Mouse (Mus musculus): Measurements from ENCODE around the gene Cd79a. TPM values are rescaled to one million over a fixed set of nuclear protein-coding genes. Genes with fewer than 3 reads are reported as not detected.

Cd79a gene
- total RNA-seq (2022), result under 1 TPM in 2 of 4 experiments, not detected in 2; 0.17 to 0.19 TPM

- DNase-seq (ENCODE audit: low spot score in 2 of 2), result no peak
Observed at GRCm38 (mm10) chr7:24897224-24897623, at the start of gene Cd79a. TSS of gene Cd79a (plus strand) at chr7:24897381.

GRCm38 (mm10) chr7:24850162-24850561, 47.0 kb upstream of the Cd79a start:
- DNase-seq (ENCODE audit: low spot score in 2 of 2), result no peak

GRCm38 (mm10) chr7:24850899-24851303, 46.3 kb upstream of the Cd79a start:
- DNase-seq (ENCODE audit: low spot score in 2 of 2), result no peak

GRCm38 (mm10) chr7:24851596-24852325, 45.4 kb upstream of the Cd79a start:
- no peak for DNase-seq (ENCODE audit: low spot score in 2 of 2)

- no peak for DNase-seq (ENCODE audit: low spot score in 2 of 2)
Observed at GRCm38 (mm10) chr7:24852557-24853232, 44.5 kb upstream of the Cd79a start.

- DNase-seq (ENCODE audit: low spot score in 2 of 2), result no peak
Observed at GRCm38 (mm10) chr7:24853233-24853563, 44.0 kb upstream of the Cd79a start.

GRCm38 (mm10) chr7:24853695-24854094, 43.5 kb upstream of the Cd79a start:
- no peak for DNase-seq (ENCODE audit: low spot score in 2 of 2)

GRCm38 (mm10) chr7:24856460-24857120, 40.6 kb upstream of the Cd79a start:
- no peak for DNase-seq (ENCODE audit: low spot score in 2 of 2)

GRCm38 (mm10) chr7:24859234-24859633, 37.9 kb upstream of the Cd79a start:
- DNase-seq (ENCODE audit: low spot score in 2 of 2), result no peak

GRCm38 (mm10) chr7:24861913-24862312, 35.3 kb upstream of the Cd79a start, which contains the start of gene Gm9844:
TSS of gene Gm9844 (plus strand) at chr7:24862213.
- no peak for DNase-seq (ENCODE audit: low spot score in 2 of 2)

GRCm38 (mm10) chr7:24862853-24863252, 34.3 kb upstream of the Cd79a start:
- DNase-seq (ENCODE audit: low spot score in 2 of 2), result no peak

GRCm38 (mm10) chr7:24864156-24864555, 33.0 kb upstream of the Cd79a start:
- no peak for DNase-seq (ENCODE audit: low spot score in 2 of 2)

GRCm38 (mm10) chr7:24869080-24869479, 28.1 kb upstream of the Cd79a start:
- DNase-seq (ENCODE audit: low spot score in 2 of 2), result no peak

GRCm38 (mm10) chr7:24869532-24870165, 27.5 kb upstream of the Cd79a start, which contains the start of the genes Lypd4 and Dmrtc2:
TSS of gene Lypd4 (minus strand) at chr7:24869941.
TSS of gene Dmrtc2 (plus strand) at chr7:24870057.
- no peak for DNase-seq (ENCODE audit: low spot score in 2 of 2)

- no peak for DNase-seq (ENCODE audit: low spot score in 2 of 2)
Observed at GRCm38 (mm10) chr7:24877588-24877987, 19.6 kb upstream of the Cd79a start.

- DNase-seq (ENCODE audit: low spot score in 2 of 2), result no peak
Observed at GRCm38 (mm10) chr7:24879620-24880019, 17.6 kb upstream of the Cd79a start.

GRCm38 (mm10) chr7:24882416-24883199, 14.6 kb upstream of the Cd79a start:
- DNase-seq (ENCODE audit: low spot score in 2 of 2), result no peak

GRCm38 (mm10) chr7:24883896-24884692, 13.1 kb upstream of the Cd79a start, which contains the start of gene Rps19:
TSS of gene Rps19 (plus strand) at chr7:24884371.
- DNase-seq (ENCODE audit: low spot score in 2 of 2), result peak; percentile 98 to 99

- DNase-seq (ENCODE audit: low spot score in 2 of 2), result no peak
Observed at GRCm38 (mm10) chr7:24884693-24885291, 12.4 kb upstream of the Cd79a start.
